Mouse (Mus musculus) ES-Bruce4 (cell line): ENCODE measurements around the gene Haao.

Source experiments
- CTCF ChIP-seq: IDR thresholded peaks from one replicate; pipeline ENCODE4 v1.8.1; 2011; ENCODE audit warnings: low read depth, low read length
- POLR2A ChIP-seq: IDR thresholded peaks from one replicate; pipeline ENCODE4 v1.8.1; 2011; ENCODE audit warnings: low read length; ENCODE audit not compliant: insufficient read depth

GRCm38 (mm10) chr17:83887241-83887640 is 39.5 kb upstream of the Haao start:
- TF ChIP-seq POLR2A (no peak), CTCF (no peak)
